Mouse (Mus musculus) kidney, postnatal 14 days (tissue): Measurements from ENCODE around the gene Trmt1.
A peak's percentile ranks its signal among the peaks of the same experiment; 100 is the strongest.

Experiments
- DNase-seq: peaks from one replicate; pipeline ENCODE4 v3.0.0; 2022; ENCODE audit warnings: mixed read lengths

Gene Trmt1

DNA sequence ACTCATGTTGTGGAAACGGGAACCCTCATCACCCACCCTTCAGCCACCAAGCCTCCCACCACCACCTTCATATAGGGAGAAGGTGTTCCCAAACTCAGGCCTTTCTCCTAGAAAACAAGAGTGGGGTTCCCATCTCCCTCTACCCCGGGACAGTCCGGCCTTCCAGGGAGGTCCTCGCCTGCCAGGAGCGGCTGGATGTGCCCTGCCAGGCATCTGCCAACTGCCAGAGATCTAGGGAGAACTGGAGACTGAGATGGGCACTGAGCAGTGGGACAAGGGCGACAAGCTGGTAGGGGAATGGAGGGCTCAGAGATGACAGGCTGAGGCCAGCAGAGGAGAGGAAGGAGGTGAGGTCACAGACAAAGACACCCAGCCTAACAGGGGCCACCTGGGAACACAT, 47.9 kb downstream of the Trmt1 start:
- no peak for DNase-seq

DNA sequence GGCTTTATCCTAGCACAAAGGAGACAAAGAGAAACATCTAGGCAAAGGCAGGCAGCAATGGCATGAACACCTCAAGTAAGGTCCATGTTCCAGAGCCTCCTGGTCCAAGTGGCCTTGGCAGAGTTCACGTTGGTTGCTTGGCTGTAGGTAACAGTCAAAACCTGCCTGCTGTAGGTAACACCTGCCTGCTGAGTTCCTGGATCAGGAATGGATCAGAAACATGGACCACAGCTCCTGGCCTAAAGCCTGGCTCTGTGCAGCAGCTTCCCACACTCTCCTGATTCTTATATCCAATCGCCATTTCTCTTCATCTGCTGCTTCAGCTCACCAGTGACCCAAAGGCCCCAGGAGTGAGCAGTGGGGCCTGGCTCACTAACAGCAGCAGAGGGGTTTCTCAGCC, 48.6 kb downstream of the Trmt1 start:
- no peak for DNase-seq

DNA sequence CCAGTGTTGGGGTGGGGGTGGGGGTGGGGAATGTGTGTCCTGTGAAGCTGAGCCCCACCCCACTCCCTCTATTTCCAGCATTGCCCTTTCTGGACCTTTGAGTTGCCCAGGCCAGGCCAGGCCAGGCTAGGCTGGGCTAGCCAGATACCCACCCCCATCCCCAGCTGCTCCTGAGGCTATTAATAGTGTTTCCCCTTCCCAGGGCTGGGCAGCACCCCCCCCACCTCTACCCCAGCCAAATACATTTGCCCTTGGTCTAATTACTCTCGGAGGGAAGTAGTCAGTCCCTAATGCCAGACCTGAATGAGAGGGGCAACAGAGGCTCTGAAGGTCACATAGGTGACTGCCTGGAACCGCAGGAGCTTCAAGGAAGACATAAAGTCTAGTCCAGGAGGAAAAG, 49.5 kb downstream of the Trmt1 start:
- no peak for DNase-seq

DNA sequence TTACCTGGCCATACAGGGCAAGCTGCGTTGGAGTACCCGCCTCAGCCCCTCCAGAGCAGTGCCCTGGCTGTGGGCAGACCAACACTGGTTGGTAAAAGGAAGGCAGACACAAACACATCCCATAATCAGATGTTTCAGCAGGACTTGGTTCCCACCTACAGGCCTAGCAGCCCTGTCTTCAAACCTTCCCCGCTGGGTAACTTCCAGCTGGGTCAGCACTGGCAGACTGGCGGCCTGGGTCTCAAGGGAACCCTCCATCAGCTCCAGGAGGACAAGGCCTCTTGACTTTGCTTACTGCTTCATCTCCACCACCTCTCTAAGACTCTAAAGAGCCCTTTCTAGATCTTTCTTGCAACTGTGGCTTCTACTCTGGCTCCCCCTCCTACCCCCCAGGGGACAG, 50.4 kb downstream of the Trmt1 start:
- DNase-seq: no peak

DNA sequence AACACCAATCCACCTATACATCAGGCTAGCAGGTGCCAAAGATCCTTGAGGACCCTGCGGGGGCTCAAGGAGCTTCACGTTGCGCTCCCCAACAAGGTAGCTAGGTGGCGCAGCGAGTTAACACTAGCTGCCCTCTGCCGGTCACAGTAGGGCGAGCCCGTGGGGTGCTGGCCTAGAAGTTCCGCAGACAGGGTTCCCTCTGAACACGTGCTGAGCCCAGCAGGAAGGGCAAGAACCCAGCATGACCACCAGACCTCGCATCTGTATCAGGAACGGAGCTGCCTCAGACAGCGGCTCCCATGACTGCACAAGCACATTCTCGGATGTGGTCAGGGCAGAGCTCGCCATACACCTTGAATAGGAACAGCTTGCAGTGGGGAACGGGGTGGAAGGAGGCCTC, 51.5 kb downstream of the Trmt1 start:
- DNase-seq: peak; percentile 84

DNA sequence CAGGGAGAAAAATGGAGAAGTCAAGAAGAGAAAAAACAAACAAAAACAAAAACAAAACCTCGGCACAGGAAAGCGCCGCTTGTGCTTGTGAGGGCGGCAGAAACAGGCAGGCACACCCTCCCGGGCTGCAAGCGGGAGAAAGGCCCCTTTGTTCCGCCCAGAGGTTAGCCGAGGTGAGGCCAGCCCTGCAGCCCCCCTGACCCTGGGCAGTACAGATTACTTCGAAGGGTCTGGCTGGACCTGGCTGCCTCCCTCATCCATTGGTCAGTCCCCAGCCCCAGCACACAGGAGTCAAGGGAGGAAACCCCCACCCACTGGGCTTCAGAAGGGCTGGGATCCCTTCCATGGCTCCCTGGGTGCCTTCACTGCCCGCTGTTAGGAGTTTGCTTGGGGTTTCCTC, 52.2 kb downstream of the Trmt1 start:
- DNase-seq: no peak

DNA sequence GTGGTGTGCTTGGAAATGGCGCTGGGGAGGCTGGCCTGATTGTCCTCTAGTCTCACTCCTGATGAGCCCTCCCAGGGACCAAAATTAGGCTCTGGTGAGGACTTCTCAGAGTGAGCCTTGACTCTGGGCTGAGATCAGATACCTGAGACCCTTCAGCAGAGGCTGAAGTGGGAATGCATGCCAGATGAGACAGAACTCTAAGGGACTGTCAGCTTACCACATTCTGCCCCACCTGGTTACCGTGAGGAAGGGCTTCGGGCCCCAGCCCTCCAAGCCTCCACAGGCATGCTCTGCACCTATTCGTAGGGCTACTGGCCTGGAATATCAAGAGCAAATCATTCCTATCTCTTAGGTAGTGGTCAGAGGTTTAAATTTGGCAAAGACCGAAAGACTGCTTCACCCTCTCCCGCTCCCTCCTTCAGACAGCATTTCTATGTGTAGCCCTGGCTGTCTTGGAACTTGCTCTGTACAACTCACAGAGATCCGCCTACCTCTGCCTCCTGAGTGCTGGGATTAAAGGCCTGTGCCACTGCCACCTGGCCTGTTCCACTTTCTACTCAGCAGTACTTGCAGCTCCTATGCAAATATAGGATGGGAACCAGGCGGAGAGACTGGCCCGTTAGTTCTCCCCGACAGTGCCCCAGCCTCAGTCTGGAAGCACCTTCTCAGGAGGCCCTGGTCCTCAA, 52.8 kb downstream of the Trmt1 start:
- no peak for DNase-seq

DNA sequence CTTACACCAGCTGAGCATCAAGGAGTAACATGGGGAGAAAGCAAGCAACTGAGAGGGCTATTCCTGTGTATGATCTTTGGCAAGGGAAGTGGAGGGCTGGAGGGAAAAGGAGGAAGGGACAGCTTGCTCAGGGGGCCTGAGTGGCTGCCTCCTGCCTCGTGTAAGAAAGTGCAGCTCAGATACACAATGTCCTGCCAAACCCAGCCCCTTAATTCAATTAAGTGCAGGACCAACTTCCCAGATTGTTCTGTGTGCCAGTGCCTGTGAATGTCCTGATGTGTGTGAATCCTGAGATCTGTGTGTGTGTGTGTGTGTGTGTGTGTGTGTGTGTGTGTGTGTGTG, 53.3 kb downstream of the Trmt1 start:
- no peak for DNase-seq

DNA sequence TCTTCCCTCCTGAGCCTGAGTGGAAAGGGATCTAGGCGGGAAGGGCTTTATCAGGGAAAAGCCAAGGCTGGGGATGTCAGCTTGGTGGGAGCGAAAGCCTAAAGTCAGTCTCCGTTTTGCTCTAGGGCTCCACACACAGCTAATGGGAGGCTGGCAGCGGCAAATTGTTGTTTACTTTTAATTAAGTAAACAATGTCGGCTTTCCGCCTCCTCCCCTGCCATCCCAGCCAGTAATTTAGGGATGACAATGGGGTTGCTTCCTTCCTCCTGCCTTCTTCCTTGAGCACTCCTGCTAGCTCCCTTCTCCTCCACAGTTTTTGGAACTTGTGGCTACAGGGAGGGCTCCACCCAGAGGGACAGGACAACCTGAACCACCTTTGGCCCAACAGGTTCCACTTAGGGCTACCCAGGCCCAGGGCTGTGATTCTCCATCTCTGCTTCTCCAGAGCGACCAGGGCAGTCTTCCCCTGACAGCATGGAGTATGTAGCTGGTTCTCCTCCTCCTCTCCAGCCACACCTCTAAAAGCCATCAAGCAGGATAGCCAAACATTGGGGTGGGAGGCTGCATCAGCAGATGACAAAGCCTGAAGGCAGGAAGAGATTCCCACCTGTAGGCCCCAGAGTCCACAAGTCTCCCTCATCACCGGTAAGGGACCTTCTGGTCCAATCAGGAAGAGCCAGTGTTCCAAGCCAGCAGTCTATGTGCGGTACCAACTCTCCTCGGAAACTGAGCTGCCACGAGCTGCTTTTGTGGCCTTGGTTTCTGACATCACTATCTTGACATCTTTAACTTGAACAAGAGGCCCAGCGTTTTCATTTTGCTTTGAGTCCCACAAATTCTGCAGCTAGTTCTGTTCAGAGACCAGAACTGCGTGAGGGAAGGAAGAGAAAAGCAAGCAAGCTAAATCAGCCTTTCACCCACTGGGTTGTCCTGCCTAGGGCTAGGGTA, 55.1 kb downstream of the Trmt1 start:
- no peak for DNase-seq

DNA sequence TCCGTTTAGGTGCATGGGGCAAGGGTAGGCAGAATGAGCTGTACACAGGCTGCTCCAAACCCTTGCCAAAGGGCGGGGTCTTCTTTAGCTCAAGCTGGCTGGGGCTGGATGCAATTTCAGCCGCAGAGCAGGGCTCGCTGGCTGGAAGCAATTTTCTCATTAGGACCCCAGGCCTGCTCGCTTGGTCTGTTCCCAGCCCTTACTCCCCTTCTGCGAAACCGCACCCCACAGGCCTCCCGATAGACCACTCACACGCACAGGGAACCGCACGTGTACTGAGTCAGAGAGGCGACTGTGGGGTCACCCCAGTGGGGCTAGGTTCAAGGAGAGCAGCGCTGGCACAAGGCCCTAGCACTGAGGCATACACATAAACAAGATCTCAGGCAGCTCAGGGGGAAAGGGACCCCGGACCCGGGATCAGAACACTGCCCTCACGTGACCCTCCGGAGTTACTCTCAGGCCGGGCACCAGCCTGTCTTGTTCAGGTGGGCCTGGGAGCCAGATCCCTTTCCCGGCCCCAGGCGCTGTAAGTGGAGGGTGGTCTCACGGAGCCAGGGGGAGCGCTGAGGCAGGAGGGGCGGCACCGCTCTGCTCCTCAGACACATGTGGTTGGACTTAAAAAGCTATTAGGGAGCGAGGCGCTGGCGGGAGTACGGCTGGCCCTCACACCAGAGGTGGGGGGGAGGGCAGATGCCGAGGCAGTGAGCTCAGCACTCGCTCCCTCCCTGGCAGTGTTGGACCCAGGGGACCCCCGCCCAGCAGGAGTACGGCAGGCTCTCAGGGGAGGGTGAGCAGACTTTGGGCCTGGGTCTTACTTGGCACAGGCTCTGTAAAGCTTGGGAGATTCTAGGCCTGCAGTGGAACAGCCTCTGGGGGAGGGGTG, 56.3 kb downstream of the Trmt1 start:
- peak; percentile 48 for DNase-seq

DNA sequence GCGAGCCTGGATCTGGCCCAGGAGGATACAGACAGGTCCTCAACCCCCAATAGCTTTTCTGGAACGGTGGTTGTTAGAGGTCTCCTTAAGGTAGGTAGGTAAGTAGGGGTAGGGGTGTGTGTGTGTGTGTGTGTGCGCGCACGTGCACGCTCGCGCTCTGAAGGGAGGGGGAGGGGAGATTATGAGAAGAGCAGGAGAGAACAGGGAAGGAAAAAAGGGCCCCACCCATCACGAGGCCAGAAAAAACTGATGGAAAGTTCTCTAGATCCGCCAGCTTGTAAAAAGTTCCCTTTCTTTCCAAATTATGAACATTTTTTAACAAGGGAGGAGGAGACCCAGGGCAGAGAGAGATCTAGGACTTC, 56.9 kb downstream of the Trmt1 start:
- no peak for DNase-seq

DNA sequence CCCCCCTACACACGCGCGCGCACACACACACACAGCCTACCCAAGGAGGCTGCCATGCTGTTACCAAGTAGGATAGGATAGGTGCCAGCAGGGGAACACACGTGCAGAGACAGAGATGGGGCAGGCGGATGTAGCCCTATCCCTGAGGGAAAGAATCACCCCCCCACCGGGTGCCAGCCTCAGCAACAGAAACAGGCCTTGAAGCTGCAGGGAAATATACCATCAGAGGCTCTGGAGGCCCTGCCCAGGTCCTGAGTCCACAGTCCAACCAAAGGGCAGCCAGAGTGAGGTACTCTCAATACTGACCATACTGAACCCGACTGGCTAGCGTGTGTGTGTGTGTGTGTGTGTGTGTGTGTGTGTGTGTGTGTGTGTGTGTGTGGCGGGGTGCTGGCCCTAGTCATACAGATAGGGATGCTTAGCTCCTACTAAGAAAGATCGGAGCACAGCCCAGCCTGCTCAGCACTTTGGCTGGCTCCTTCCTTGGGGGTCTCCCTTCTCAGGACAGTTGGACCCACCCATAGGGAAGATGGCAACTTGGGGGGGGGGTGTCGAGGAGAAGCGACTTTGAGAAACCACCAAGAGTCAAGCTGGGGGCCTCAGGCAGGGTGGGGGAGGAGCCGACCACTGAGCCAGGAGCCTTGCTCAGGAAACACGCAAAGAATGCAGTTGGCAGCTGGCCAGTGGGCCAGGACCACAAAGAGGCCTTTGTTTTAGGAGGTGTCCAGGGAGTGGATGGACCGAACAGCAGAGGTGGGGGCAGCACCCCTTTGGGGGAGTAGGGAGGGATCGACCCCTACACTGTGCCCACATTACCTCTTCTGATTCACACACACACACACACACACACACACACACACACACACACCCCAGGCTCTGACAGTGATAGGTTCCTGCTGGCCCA, 57.7 kb downstream of the Trmt1 start:
- DNase-seq: peak; percentile 88

DNA sequence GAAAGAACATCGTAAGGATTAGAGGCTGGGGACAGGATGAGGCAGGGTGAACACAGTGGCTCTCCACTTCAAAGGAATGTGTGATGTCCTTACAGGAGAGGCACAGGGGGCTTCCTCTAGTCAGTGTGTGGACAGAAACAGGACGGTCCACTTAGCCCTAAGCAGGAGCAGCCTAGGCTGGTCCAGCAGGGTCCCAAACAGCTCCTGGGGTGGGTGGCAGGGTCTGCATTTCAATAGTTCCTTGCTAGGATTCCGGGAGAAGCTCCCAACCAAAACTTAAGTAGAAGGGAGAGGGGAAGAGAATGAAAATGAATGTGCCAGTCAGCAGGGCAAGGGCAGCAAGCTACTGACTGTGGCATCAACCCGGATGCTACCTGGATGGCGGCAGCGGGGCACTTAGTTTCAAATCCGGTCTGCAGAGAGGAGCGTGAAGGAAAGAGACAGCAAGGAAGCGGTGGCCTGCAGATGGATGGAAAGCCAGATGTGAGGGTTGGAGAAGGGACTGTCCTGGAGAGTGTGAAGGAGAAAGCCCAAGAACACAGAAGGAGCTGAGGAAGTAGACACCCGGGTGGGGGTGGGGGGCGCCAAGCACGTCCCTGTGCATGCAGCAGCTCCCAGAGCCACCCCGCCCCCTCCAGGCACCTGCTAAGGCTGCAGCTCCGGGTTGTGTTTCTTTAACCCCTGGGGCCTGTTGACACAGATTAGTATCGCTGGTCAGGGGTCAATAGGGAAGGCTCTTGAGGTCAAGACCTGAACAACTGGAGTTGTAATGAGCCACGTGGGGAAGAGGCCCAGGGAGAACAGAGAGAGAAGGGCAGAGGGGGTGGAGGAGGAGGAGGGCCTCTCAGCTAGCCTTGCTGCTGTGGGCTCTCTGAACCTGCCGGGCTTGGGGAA, 59.2 kb downstream of the Trmt1 start:
- DNase-seq: peak; percentile 34
